Mouse (Mus musculus): ENCODE results near the gene Syce1.

Syce1 gene

GRCm38 (mm10) chr7:140787406-140788052, at the start of gene Syce1:
TSS of gene Syce1 (minus strand) at chr7:140787852.
- DNase-seq, result no peak

- DNase-seq, result no peak
Observed at GRCm38 (mm10) chr7:140836243-140837115, 48.8 kb upstream of the Syce1 start.

- no peak for DNase-seq
Observed at GRCm38 (mm10) chr7:140835758-140836087, 48.1 kb upstream of the Syce1 start.

- no peak for DNase-seq
Observed at GRCm38 (mm10) chr7:140834968-140835757, 47.5 kb upstream of the Syce1 start, which contains the start of gene Urah. TSS of gene Urah (plus strand) at chr7:140835018.

- DNase-seq, result no peak
Observed at GRCm38 (mm10) chr7:140833341-140833740, 45.7 kb upstream of the Syce1 start.

GRCm38 (mm10) chr7:140831447-140831846, 43.8 kb upstream of the Syce1 start:
- no peak for DNase-seq

- peak; percentile 68 to 69 for DNase-seq
Observed at GRCm38 (mm10) chr7:140828171-140828881, 40.7 kb upstream of the Syce1 start.

GRCm38 (mm10) chr7:140822731-140823130, 35.1 kb upstream of the Syce1 start:
- DNase-seq, result no peak

GRCm38 (mm10) chr7:140821653-140822329, 34.1 kb upstream of the Syce1 start, which contains the start of gene Zfp941:
TSS of gene Zfp941 (minus strand) at chr7:140822178.
- peak; percentile 86 for DNase-seq

- peak in 1 of 2 experiments; percentile 25 for DNase-seq
Observed at GRCm38 (mm10) chr7:140821305-140821652, 33.6 kb upstream of the Syce1 start.

GRCm38 (mm10) chr7:140820173-140820572, 32.5 kb upstream of the Syce1 start:
- no peak for DNase-seq

- no peak for DNase-seq
Observed at GRCm38 (mm10) chr7:140812850-140813249, 25.2 kb upstream of the Syce1 start.

GRCm38 (mm10) chr7:140811714-140812113, 24.1 kb upstream of the Syce1 start:
- DNase-seq, result no peak

- DNase-seq, result no peak
Observed at GRCm38 (mm10) chr7:140810496-140810895, 22.8 kb upstream of the Syce1 start.

GRCm38 (mm10) chr7:140805704-140806103, 18.1 kb upstream of the Syce1 start:
- peak; percentile 24 to 30 for DNase-seq

GRCm38 (mm10) chr7:140802629-140803028, 15.0 kb upstream of the Syce1 start:
- no peak for DNase-seq

GRCm38 (mm10) chr7:140798212-140798611, 10.6 kb upstream of the Syce1 start:
- DNase-seq, result no peak

GRCm38 (mm10) chr7:140797619-140798018, 10.0 kb upstream of the Syce1 start:
- DNase-seq, result no peak

- no peak for DNase-seq
Observed at GRCm38 (mm10) chr7:140793541-140793940, 5.9 kb upstream of the Syce1 start.

- no peak for DNase-seq
Observed at GRCm38 (mm10) chr7:140788053-140788435, 392 bp upstream of the Syce1 start.

GRCm38 (mm10) chr7:140780548-140780947, 7.1 kb downstream of the Syce1 start:
- no peak for DNase-seq
